Mouse (Mus musculus): Measurements from ENCODE around the gene Rfx1.

GRCm38 (mm10) chr8:84126742-84127141 lies 60.1 kb downstream of the Rfx1 start:
- TF ChIP-seq CTCF (IDR thresholded peaks at IDR 0.05; ENCODE audit: borderline replicate concordance, extremely low read depth, insufficient read depth, insufficient read length) (no peak), POLR2A (IDR thresholded peaks at IDR 0.05; ENCODE audit: borderline replicate concordance, extremely low read depth, insufficient read depth, insufficient read length, poor library complexity, severe bottlenecking) (no peak)

All from brain, embryonic 14.5 days (tissue).